Mouse (Mus musculus) erythroblast, embryonic 14.5 days (primary cell): ENCODE data around the gene Fto.

Experiments
- GATA1 ChIP-seq: IDR thresholded peaks from 2 replicates; pipeline ENCODE4 v1.6.1; 2012; ENCODE audit warnings: low read length, inconsistent platforms, mixed read lengths
- TAL1 ChIP-seq: IDR thresholded peaks from 3 replicates; pipeline ENCODE4 v1.6.1; 2012; ENCODE audit warnings: low read length, inconsistent platforms, mixed read lengths

DNA sequence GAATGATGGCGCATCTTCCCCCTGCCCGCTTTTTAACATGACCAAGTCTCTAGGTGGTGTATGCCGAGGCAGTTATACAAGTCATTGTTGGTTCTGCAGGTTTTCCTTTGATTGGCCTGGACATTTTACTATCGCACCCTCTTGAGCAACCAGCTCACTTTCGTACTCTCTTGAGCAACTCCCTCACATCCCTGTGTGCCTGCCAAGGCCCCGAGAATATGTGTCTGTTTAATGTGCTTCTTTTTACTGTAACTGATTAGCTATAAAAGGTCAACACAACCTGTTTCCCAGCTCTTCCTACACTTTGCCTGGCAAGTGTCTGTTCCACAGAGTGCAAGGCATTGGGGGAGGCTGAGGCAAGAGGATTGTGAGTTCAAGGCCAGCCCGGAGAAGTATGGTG is 401.4 kb downstream of the Fto start:
- no peak for TF ChIP-seq GATA1
- no peak for TF ChIP-seq TAL1
